Mouse (Mus musculus): ENCODE results near the gene Ifit3b. TPM values are rescaled to one million over a fixed set of nuclear protein-coding genes. Genes with fewer than 3 reads are reported as not detected.

Ifit3b gene
- 0.09 and 0.29 TPM in 2 replicates for polyA plus RNA-seq (2012; rRNA removed)

GRCm38 (mm10) chr19:34607237-34608051, at the start of gene Ifit3b:
Gene Ifit3b (plus strand): TSS chr19:34607970.

GRCm38 (mm10) chr19:34583126-34583766, 24.5 kb upstream of the Ifit3b start, which contains the start of gene Ifit3:
Gene Ifit3 (plus strand): TSS chr19:34583531.

GRCm38 (mm10) chr19:34601888-34602287, 5.9 kb upstream of the Ifit3b start, which contains the start of gene Ifit1bl1:
Gene Ifit1bl1 (minus strand): TSS chr19:34601956.

GRCm38 (mm10) chr19:34640623-34641022, 32.9 kb downstream of the Ifit3b start, which contains the start of the genes Ifit1bl2 and Ifit1:
Gene Ifit1bl2 (minus strand): TSS chr19:34640743.
Gene Ifit1 (plus strand): TSS chr19:34640871.

Other genes starting within 250 kb of the Ifit3b start
- 7.7 and 10.1 TPM in 2 replicates for gene Ch25h, start 132.8 kb upstream of the Ifit3b start, polyA plus RNA-seq (2012; rRNA removed)
- 4.0 and 6.2 TPM in 2 replicates for gene Lipa, start 80.5 kb upstream of the Ifit3b start, polyA plus RNA-seq (2012; rRNA removed)
- gene Ifit2, start 57.3 kb upstream of the Ifit3b start, polyA plus RNA-seq (2012; rRNA removed), result 0.09 TPM in 1 of 2 replicates, not detected in the other
- 0.11 and 0.32 TPM in 2 replicates for gene Ifit3, start 24.4 kb upstream of the Ifit3b start, polyA plus RNA-seq (2012; rRNA removed)
- 0.52 and 0.78 TPM in 2 replicates for gene Ifit1bl1, start 6.0 kb upstream of the Ifit3b start, polyA plus RNA-seq (2012; rRNA removed)
- gene Ifit1bl2, start 32.8 kb downstream of the Ifit3b start, polyA plus RNA-seq (2012; rRNA removed), result not detected in 2 replicates
- gene Ifit1, start 32.9 kb downstream of the Ifit3b start, polyA plus RNA-seq (2012; rRNA removed), result 0.75 and 0.90 TPM in 2 replicates
- 0.12 and 0.18 TPM in 2 replicates for gene Slc16a12, start 139.3 kb downstream of the Ifit3b start, polyA plus RNA-seq (2012; rRNA removed)

Measured in stomach, adult 2 months (tissue).